Mouse (Mus musculus) adrenal gland, adult 18-20 months (tissue): ENCODE measurements at regions not wholly inside any gene's neighbourhood (a gene's known extent, or its start where the extent isn't known, plus 50 kb on each side); places are given as distances from the start of the nearest gene placed in this dataset.

Experiments
- DNase-seq, 2 experiments: peaks; one replicate each; pipeline ENCODE4 v3.0.0; 2021 to 2022; ENCODE audit warnings: low spot score in 2 of 2

- DNase-seq = no peak
Measured at GRCm38 (mm10) chr9:61257488-61257887, 114.7 kb upstream of the Tle3 start.

GRCm38 (mm10) chr9:61258100-61258499 is 114.1 kb upstream of the Tle3 start:
- no peak for DNase-seq

- no peak for DNase-seq
Measured at GRCm38 (mm10) chr9:61259421-61260174, 112.6 kb upstream of the Tle3 start.

GRCm38 (mm10) chr9:61261263-61261662 is 110.9 kb upstream of the Tle3 start:
- DNase-seq = no peak

GRCm38 (mm10) chr9:61261739-61262333 is 110.3 kb upstream of the Tle3 start:
- no peak for DNase-seq

GRCm38 (mm10) chr9:61263335-61263734 is 108.8 kb upstream of the Tle3 start:
- DNase-seq = no peak

GRCm38 (mm10) chr9:61265466-61265865 is 106.7 kb upstream of the Tle3 start:
- no peak for DNase-seq

GRCm38 (mm10) chr9:61266992-61267391 is 105.2 kb upstream of the Tle3 start:
- DNase-seq = no peak

- no peak for DNase-seq
Measured at GRCm38 (mm10) chr9:61267541-61267940, 104.6 kb upstream of the Tle3 start.

- DNase-seq = no peak
Measured at GRCm38 (mm10) chr9:61268162-61268561, 104.0 kb upstream of the Tle3 start.

- DNase-seq = no peak
Measured at GRCm38 (mm10) chr9:61268681-61269080, 103.5 kb upstream of the Tle3 start.

- no peak for DNase-seq
Measured at GRCm38 (mm10) chr9:61269151-61269870, 102.9 kb upstream of the Tle3 start.

GRCm38 (mm10) chr9:61271243-61271642 is 100.9 kb upstream of the Tle3 start:
- DNase-seq = no peak

- DNase-seq = no peak
Measured at GRCm38 (mm10) chr9:61271769-61272352, 100.3 kb upstream of the Tle3 start.

GRCm38 (mm10) chr9:61274020-61274419 is 98.1 kb upstream of the Tle3 start:
- DNase-seq = no peak

GRCm38 (mm10) chr9:61277369-61278215 is 94.6 kb upstream of the Tle3 start:
- peak in 1 of 2 experiments; percentile 31 for DNase-seq

GRCm38 (mm10) chr9:61278216-61278758 is 93.9 kb upstream of the Tle3 start:
- no peak for DNase-seq

GRCm38 (mm10) chr9:61279044-61279543 is 93.1 kb upstream of the Tle3 start:
- DNase-seq = no peak

GRCm38 (mm10) chr9:61280856-61281582 is 91.1 kb upstream of the Tle3 start:
- no peak for DNase-seq

GRCm38 (mm10) chr9:61283311-61283710 is 88.9 kb upstream of the Tle3 start:
- no peak for DNase-seq
